Mouse (Mus musculus): ENCODE data around the gene Gm5767. TPM values are rescaled to one million over a fixed set of nuclear protein-coding genes. Genes with fewer than 3 reads are reported as not detected.
A peak's percentile ranks its signal among the peaks of the same experiment; 100 is the strongest.

Gm5767 gene
- total RNA-seq (2021) = not detected

GRCm38 (mm10) chr16:8680470-8680869, at the start of gene Gm5767:
Gm5767 (plus strand) TSS chr16:8680770.
- no peak for DNase-seq

- no peak for DNase-seq
Observed at GRCm38 (mm10) chr16:8631428-8631827, 49.1 kb upstream of the Gm5767 start.

- no peak for DNase-seq
Observed at GRCm38 (mm10) chr16:8636867-8637216, 43.7 kb upstream of the Gm5767 start.

- peak; percentile 85 for DNase-seq
Observed at GRCm38 (mm10) chr16:8637217-8638051, 43.1 kb upstream of the Gm5767 start, which contains the start of the genes Pmm2 and Tmem186. Pmm2 (plus strand) TSS chr16:8637674. Tmem186 (minus strand) TSS chr16:8637712.

GRCm38 (mm10) chr16:8638131-8638530, 42.4 kb upstream of the Gm5767 start:
- DNase-seq = no peak

GRCm38 (mm10) chr16:8639466-8640191, 40.9 kb upstream of the Gm5767 start:
- no peak for DNase-seq

GRCm38 (mm10) chr16:8643855-8644254, 36.7 kb upstream of the Gm5767 start:
- DNase-seq = peak in 1 of 2 experiments; percentile 38

- DNase-seq = no peak
Observed at GRCm38 (mm10) chr16:8645546-8645945, 35.0 kb upstream of the Gm5767 start.

- DNase-seq = no peak
Observed at GRCm38 (mm10) chr16:8650007-8650406, 30.6 kb upstream of the Gm5767 start.

GRCm38 (mm10) chr16:8655108-8655507, 25.5 kb upstream of the Gm5767 start:
- DNase-seq = no peak

GRCm38 (mm10) chr16:8655599-8655998, 25.0 kb upstream of the Gm5767 start:
- DNase-seq = no peak

GRCm38 (mm10) chr16:8656256-8656655, 24.3 kb upstream of the Gm5767 start:
- DNase-seq = no peak

GRCm38 (mm10) chr16:8658349-8658748, 22.2 kb upstream of the Gm5767 start:
- DNase-seq = no peak

GRCm38 (mm10) chr16:8658764-8659163, 21.8 kb upstream of the Gm5767 start:
- no peak for DNase-seq

GRCm38 (mm10) chr16:8663022-8663421, 17.5 kb upstream of the Gm5767 start:
- no peak for DNase-seq

- DNase-seq = peak in 1 of 2 experiments; percentile 47
Observed at GRCm38 (mm10) chr16:8663606-8664539, 16.7 kb upstream of the Gm5767 start.

- DNase-seq = no peak
Observed at GRCm38 (mm10) chr16:8665367-8665766, 15.2 kb upstream of the Gm5767 start.

GRCm38 (mm10) chr16:8666452-8666851, 14.1 kb upstream of the Gm5767 start:
- DNase-seq = no peak

GRCm38 (mm10) chr16:8667261-8667660, 13.3 kb upstream of the Gm5767 start:
- DNase-seq = no peak

GRCm38 (mm10) chr16:8667814-8668213, 12.8 kb upstream of the Gm5767 start:
- no peak for DNase-seq

GRCm38 (mm10) chr16:8668386-8668785, 12.2 kb upstream of the Gm5767 start:
- no peak for DNase-seq

- no peak for DNase-seq
Observed at GRCm38 (mm10) chr16:8669432-8669831, 11.1 kb upstream of the Gm5767 start.

Measured in layer of hippocampus, postnatal 36 days (tissue).